Mouse (Mus musculus) spleen, adult 2 months (tissue): ENCODE data around the gene Iqcf4.

Experiments used
- CTCF ChIP-seq: fragments of 200-500 bp; IDR thresholded peaks from 2 replicates; pipeline ENCODE4 v1.5.1; 2011; ENCODE audit warnings: mild to moderate bottlenecking, inconsistent platforms; ENCODE audit not compliant: insufficient read depth, insufficient read length, insufficient replicate concordance; ENCODE audit errors: extremely low read depth
- POLR2A ChIP-seq: fragments of 200-500 bp; IDR thresholded peaks from 2 replicates; pipeline ENCODE4 v1.6.1; 2011; ENCODE audit warnings: low read depth, low read length, inconsistent platforms

DNA sequence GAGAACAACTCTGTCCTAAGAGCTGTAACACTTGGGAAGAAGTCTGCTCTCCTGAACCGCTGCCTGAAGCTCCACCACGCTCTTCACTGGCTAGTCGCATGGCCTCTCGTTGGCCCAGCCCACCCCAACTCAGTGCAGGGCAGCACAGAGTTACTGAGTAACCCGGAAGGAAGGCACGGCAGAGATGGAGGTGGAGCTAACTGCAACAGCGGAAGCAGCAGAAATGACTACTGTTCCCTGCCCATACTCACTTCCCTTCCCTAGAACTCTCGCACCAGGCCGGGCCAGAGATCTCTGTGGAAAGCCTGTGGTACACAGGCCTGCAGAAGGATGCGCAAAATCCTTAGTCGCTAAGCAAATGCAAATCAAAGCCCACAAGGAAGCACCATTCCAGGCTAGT is 4.4 kb downstream of the Iqcf4 start:
- TF ChIP-seq CTCF (no peak), POLR2A (no peak)
